Mouse (Mus musculus) heart, adult 2 months (tissue): ENCODE measurements around the gene Mpped2. TPM values are rescaled to one million over a fixed set of nuclear protein-coding genes. Genes with fewer than 3 reads are reported as not detected.
A peak's percentile ranks its signal among the peaks of the same experiment; 100 is the strongest.

Source experiments
- DNase-seq, 2 experiments: peaks; one replicate each; pipeline ENCODE4 v3.0.0; 2021
- H3K27ac ChIP-seq: fragments of 200-600 bp; 2 replicates; pipeline ENCODE4 v1.8.1; 2022
- H3K27me3 ChIP-seq: fragments of 200-500 bp; 2 replicates; pipeline ENCODE4 v1.6.1; 2012; ENCODE audit warnings: mild to moderate bottlenecking, low read length, inconsistent platforms, mixed read lengths; ENCODE audit not compliant: control insufficient read depth, insufficient read depth
- H3K36me3 ChIP-seq: fragments of 200-500 bp; 2 replicates; pipeline ENCODE4 v1.6.1; 2012; ENCODE audit warnings: low read length, inconsistent platforms; ENCODE audit not compliant: control insufficient read depth, insufficient read depth
- H3K4me1 ChIP-seq: fragments of 200-500 bp; 2 replicates; pipeline ENCODE4 v1.6.1; 2011; ENCODE audit warnings: low read length; ENCODE audit not compliant: control insufficient read depth, insufficient read depth
- H3K4me3 ChIP-seq: fragments of 200-600 bp; 2 replicates; pipeline ENCODE4 v1.8.1; 2022
- H3K79me2 ChIP-seq: fragments of 200-500 bp; replicated peaks from 2 replicates; pipeline ENCODE4 v1.6.1; 2012; ENCODE audit warnings: mild to moderate bottlenecking, inconsistent platforms, low read length, moderate library complexity, mixed read lengths; ENCODE audit not compliant: control insufficient read depth, insufficient read depth
- H3K9ac ChIP-seq: fragments of 200-500 bp; 2 replicates; pipeline ENCODE4 v1.6.1; 2012; ENCODE audit warnings: low read depth, mild to moderate bottlenecking, control low read depth, inconsistent platforms, low read length, mixed read lengths
- CTCF ChIP-seq: fragments of 200-600 bp; IDR thresholded peaks from 2 replicates; pipeline ENCODE4 v1.8.1; 2022; ENCODE audit warnings: antibody characterized with exemption, mild to moderate bottlenecking, moderate library complexity
- EP300 ChIP-seq: fragments of 200-500 bp; IDR thresholded peaks from 2 replicates; pipeline ENCODE4 v1.6.1; 2011; ENCODE audit warnings: low read depth, low read length, control low read depth; ENCODE audit not compliant: insufficient read depth
- POLR2A ChIP-seq: fragments of 200-500 bp; IDR thresholded peaks from 2 replicates; pipeline ENCODE4 v1.6.1; 2011; ENCODE audit warnings: mild to moderate bottlenecking, low read depth, low read length, control low read depth; ENCODE audit not compliant: insufficient read depth
- WGBS: fragments of 180-500 bp; shearing (Covaris S2); methylation state at CpG from one replicate; pipeline ENCODE4 v1.1.7; 2018; 5-methylcytosine and 5-hydroxymethylcytosine counted together
- intact Hi-C: fragments of 180-260 bp; cut with DNase I; formaldehyde crosslinking; loops from one replicate; pipeline ENCODE4 v1.15.1; 2025
- long read RNA-seq: library from polyadenylated mRNA; stranded (forward); transcript quantifications from one replicate; pipeline ENCODE4 v2.0.0, GENCODE M21; 2021
- polyA plus RNA-seq: library from polyadenylated mRNA; depleted of rRNA; stranded (reverse); fragments of >200 nt; gene quantifications from 2 replicates; pipeline ENCODE4 v1.2.3, GENCODE M21; 2012; rRNA removed
- total RNA-seq, 2 experiments: library from RNA; stranded (reverse); gene quantifications; 2 replicates each; pipeline ENCODE4 v1.2.3; 2021

The Mpped2 gene
- 10 to 100 TPM; 20.7 to 23.7 TPM for total RNA-seq
- 8.0 and 15.2 TPM in 2 replicates for polyA plus RNA-seq
- long read RNA-seq, transcript Mpped2-202 (7 exons, 2,848 nt), result major isoform, 5 of 11 reads
- long read RNA-seq, partial matches to known transcripts, result 2 of 11 reads
- long read RNA-seq, other reads (novel, unspliced or antisense), result 4 of 11 reads

DNA sequence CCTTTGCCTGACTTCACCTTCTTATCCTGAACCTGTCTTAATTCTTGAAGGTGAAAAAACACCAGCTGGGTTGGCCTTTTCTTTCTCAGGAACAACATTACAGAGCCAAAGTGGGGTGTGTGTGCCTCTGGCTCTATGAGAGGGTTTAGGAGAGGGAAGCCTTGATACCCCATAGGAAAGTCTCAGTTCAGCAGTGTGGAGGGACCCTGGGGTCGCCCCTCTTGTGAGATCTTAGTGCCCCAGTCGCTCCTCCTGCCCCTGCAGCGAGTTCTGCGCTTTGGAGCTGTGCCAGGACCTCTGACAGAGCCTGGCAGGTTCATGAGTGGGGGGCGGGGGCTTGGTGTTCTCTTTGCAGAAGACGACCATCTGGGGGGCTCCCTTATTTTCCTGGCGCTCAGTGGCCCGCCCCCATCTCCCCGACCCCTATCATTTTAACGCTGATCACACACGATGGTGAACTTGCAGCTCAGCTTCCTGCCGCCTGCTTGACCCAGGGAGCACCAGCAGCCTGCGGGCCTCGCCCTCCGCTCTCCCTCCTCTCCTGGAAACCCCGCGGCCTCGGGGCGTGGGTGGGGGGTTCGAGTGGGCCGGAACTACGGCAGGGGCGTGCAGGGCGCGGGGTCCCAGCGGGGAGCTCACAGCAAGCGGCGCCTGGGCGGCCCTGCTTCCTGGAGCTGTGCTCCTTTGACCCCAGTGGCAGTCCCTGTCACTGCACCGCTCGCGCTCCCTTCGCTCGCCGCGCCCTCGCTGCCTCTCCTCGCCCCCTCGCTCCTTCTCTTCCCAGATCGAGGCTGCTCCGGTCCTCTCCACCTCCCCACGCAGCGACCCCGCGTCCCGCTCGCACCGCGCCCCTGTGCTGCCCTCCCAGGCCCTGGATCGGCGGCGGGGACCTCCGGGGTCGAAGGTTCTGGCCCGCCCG lies at the start of gene Mpped2:
Gene Mpped2 (plus strand): TSS at position 487 of the 919 bp plus-strand sequence.
- Histone ChIP-seq H3K27me3 (no peaks in the 10 kb centered on the region), H3K36me3 (no peaks in the 10 kb centered on the region), H3K27ac (peak within 1 kb of the TSS; percentile 90), H3K9ac (peak within 1 kb of the TSS; percentile 89), H3K4me1 (no peaks in the 10 kb centered on the region), H3K4me3 (peak within 1 kb of the TSS; percentile 84), H3K79me2 (no peaks in the 10 kb centered on the region)
- peak; percentile 72 to 75 for DNase-seq
- no peak for TF ChIP-seq EP300
- no peak for TF ChIP-seq POLR2A
- TF ChIP-seq CTCF, result peak; percentile 72
- 2% methylated on average over 56 of the region's 56 CpGs for WGBS
- intact Hi-C loops, result loop anchor here (5.0 to 10.0 kb wide), 2 partner anchors 152 to 264 kb away; no protein-coding TSS in a partner anchor

DNA sequence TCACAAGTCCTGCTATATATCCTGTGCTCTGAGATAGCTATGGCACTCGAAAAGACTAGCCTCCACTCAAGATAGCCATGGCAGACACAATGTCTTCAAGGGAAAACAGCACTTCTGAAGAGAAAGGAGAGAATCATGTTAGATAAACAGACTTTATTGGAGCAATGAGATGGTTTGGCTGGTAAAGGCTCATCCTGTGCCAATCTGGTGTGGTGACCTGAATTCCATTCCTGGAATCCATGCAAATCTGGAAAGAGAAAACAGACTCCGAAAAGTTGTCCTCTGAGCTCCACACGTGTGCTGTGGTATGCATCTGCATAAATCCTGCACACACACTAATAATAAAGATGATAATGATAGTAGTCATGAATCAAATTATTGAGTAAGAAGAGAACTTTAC lies 48.3 kb upstream of the Mpped2 start:
- Histone ChIP-seq H3K27ac (no peak overlapping the region), H3K9ac (no peak overlapping the region), H3K4me1 (no peaks in the 10 kb centered on the region), H3K36me3 (no peaks in the 10 kb centered on the region), H3K79me2 (no peaks in the 10 kb centered on the region), H3K27me3 (no peaks in the 10 kb centered on the region), H3K4me3 (no peak overlapping the region)
- DNase-seq, result no peak
- intact Hi-C loops, result no loop called here
- TF ChIP-seq POLR2A (no peak), CTCF (no peak), EP300 (no peak)
- WGBS, result 48% methylated on average over 3 of the region's 3 CpGs

DNA sequence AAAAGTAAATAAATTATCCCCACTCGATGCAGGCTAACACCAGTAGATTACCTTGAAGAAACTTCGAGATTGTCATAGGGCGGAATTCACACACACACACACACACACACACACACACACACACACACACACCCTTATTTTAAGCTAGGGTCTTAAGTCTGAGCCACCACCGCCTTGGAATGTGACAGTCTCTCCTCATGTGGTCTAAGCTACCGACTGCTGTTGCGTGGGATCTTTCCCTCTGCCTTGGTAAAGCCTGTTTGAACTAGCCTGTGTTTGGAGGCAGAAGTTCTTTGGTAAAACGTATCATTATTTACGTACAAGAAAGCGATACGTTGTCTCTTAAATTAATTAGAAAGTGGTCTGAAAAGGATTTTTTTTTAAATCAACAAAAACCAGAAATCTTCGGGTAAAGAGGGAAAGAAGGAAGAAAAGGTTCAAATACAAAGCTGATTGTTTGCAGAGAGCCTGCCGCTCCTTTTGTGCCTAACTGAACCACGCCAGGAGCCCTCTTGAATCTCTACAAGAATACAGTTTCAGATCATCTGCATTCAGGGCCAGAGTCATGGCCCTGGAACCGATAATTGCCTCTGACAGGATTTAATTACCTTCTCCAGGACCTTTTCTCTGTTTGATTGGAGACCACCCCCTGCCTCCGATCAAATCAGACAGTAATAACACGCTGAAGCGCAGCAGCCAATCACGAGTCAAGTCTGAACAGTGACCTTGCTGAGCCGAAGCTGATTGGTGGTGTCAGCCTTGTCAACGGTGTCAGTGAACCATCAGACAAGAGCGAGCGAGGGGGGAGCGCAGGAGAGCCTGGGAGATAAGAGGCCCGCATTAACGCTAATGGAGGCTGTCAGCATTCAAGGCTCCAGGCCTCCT lies 43.1 kb upstream of the Mpped2 start:
- H3K4me3 ChIP-seq, result peak overlapping the region; percentile 55
- no peaks in the 10 kb centered on the region for H3K79me2 ChIP-seq
- intact Hi-C loops, result no loop called here
- 7% methylated on average over 25 of the region's 25 CpGs for WGBS
- no peaks in the 10 kb centered on the region for H3K36me3 ChIP-seq
- no peaks in the 10 kb centered on the region; the same call in 1 of the 2 replicates for H3K4me1 ChIP-seq
- H3K27me3 ChIP-seq, result no peaks in the 10 kb centered on the region
- H3K9ac ChIP-seq, result peak overlapping the region; percentile 68
- TF ChIP-seq CTCF, result no peak
- TF ChIP-seq POLR2A, result peak; percentile 43; the same call in 1 of the 2 replicates
- peak; percentile 68 to 85 for DNase-seq
- peak overlapping the region; percentile 88 for H3K27ac ChIP-seq

DNA sequence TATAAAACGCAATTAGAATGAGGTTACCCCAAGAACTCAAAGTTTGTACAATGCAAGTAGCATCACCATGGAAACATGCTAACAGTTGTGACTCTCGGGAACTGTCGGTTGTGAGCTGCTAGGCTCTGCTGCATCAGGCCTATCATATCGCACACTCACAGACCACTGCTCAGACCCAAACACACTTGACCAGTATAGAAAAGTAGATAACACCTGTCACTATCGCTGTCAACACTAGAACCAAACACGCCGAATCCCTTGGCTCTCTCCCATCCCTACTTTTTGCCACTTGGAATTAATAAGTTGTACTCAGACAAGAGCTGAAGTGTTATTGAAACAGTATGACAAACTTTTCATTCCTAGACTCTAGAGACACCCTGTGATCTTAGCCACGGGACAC lies 40.9 kb upstream of the Mpped2 start:
- intact Hi-C loops, result loop anchor here (2.0 kb wide), 1 partner anchor 43 kb away; no protein-coding TSS in a partner anchor
- Histone ChIP-seq H3K27me3 (no peaks in the 10 kb centered on the region), H3K4me1 (no peaks in the 10 kb centered on the region; the same call in 1 of the 2 replicates), H3K79me2 (no peaks in the 10 kb centered on the region), H3K36me3 (no peaks in the 10 kb centered on the region), H3K4me3 (no peak overlapping the region), H3K27ac (peak overlapping the region; percentile 38), H3K9ac (no peak overlapping the region)
- DNase-seq, result peak in 1 of 2 experiments; percentile 47
- 50% methylated on average over 8 of the region's 8 CpGs for WGBS
- TF ChIP-seq CTCF, result no peak
- no peak for TF ChIP-seq EP300
- TF ChIP-seq POLR2A, result no peak

DNA sequence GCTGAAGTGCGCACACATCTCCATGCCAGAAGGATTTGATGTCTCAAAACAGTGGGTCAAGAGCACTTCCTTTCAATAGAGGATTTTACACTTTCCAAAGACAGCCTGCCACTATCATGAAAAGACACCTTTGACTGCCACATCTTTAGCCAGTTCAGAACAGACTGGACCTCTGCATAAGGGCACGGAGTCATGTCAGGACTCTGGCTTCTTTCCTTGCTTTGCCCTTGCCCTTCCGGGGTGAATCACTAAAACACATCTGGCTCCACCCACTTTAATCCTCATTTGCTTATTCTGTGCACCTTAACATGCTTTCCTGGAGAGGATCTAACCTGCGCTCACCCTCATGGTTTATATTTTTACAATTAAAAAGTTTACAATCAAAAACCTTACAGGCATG lies 40.3 kb upstream of the Mpped2 start:
- Histone ChIP-seq H3K9ac (no peak overlapping the region), H3K4me1 (no peaks in the 10 kb centered on the region; the same call in 1 of the 2 replicates), H3K4me3 (no peak overlapping the region), H3K27me3 (no peaks in the 10 kb centered on the region), H3K27ac (peak overlapping the region; percentile 38), H3K79me2 (no peaks in the 10 kb centered on the region), H3K36me3 (no peaks in the 10 kb centered on the region)
- WGBS, result 63% methylated on average over 4 of the region's 4 CpGs
- peak in 1 of 2 experiments; percentile 4 for DNase-seq
- intact Hi-C loops, result loop anchor here (2.0 kb wide), 1 partner anchor 42 kb away; no protein-coding TSS in a partner anchor
- no peak for TF ChIP-seq EP300
- no peak for TF ChIP-seq POLR2A
- no peak for TF ChIP-seq CTCF
